Mouse (Mus musculus) kidney, embryonic 16.5 days (tissue): ENCODE results near the gene Btbd9. TPM values are rescaled to one million over a fixed set of nuclear protein-coding genes. Genes with fewer than 3 reads are reported as not detected.
A peak's percentile ranks its signal among the peaks of the same experiment; 100 is the strongest.

Experiments
- ATAC-seq: fragments of 200-750 bp; cut with Nextera tagmentation; 2 replicates; pipeline ENCODE4 v1.8.0; 2017; ENCODE audit warnings: moderate TSS enrichment; ENCODE audit not compliant: low FRiP score, low TSS enrichment
- H3K27ac ChIP-seq: fragments of 300-500 bp; sonication (generic); 2 replicates; pipeline ENCODE4 v1.5.1; 2014; ENCODE audit warnings: low read length
- H3K27me3 ChIP-seq: fragments of 300-500 bp; sonication (generic); 2 replicates; pipeline ENCODE4 v1.6.1; 2014; ENCODE audit warnings: low read length, control low read depth, mixed read lengths; ENCODE audit not compliant: insufficient read depth
- H3K36me3 ChIP-seq: fragments of 300-500 bp; sonication (generic); 2 replicates; pipeline ENCODE4 v1.6.1; 2014; ENCODE audit warnings: low read length, control low read depth, mixed read lengths; ENCODE audit not compliant: insufficient read depth
- H3K4me1 ChIP-seq: fragments of 300-500 bp; sonication (generic); 2 replicates; pipeline ENCODE4 v1.6.1; 2014; ENCODE audit warnings: low read length, control low read depth, mixed read lengths; ENCODE audit not compliant: insufficient read depth
- H3K4me2 ChIP-seq: fragments of 300-500 bp; sonication (generic); replicated peaks from 2 replicates; pipeline ENCODE4 v1.6.1; 2014; ENCODE audit warnings: low read depth, low read length
- H3K4me3 ChIP-seq: fragments of 300-500 bp; sonication (generic); 2 replicates; pipeline ENCODE4 v1.5.1; 2014; ENCODE audit warnings: mild to moderate bottlenecking, low read length
- H3K9ac ChIP-seq: fragments of 300-500 bp; sonication (generic); replicated peaks from 2 replicates; pipeline ENCODE4 v1.6.1; 2014; ENCODE audit warnings: low read length
- H3K9me3 ChIP-seq: fragments of 300-500 bp; sonication (generic); 2 replicates; pipeline ENCODE4 v1.6.1; 2016; ENCODE audit warnings: low read length, control low read depth
- WGBS: fragments of 180-500 bp; shearing (Covaris S2); extraction: QIAGEN DNeasy Blood & Tissue Kit; methylation state at CpG from one replicate; pipeline ENCODE4 v1.1.7; 2014; 5-methylcytosine and 5-hydroxymethylcytosine counted together
- polyA plus RNA-seq: library from polyadenylated mRNA; unstranded; fragments of >200 nt; fragmentation: Nextera tagmentation; extraction: Ambion mirVana; gene quantifications from 2 replicates; pipeline ENCODE4 v1.2.1, GENCODE M21; 2015

The Btbd9 gene
- polyA plus RNA-seq, 1 experiment from 2014 or later, result 58.3 TPM

GRCm38 (mm10) chr17:30236611-30237010 lies 339.7 kb downstream of the Btbd9 start:
- no peak overlapping the region for H3K9ac ChIP-seq
- no peaks in the 10 kb centered on the region for H3K36me3 ChIP-seq
- no peak overlapping the region for H3K4me2 ChIP-seq
- no peak overlapping the region for H3K4me3 ChIP-seq
- ATAC-seq, result no peak
- 64% methylated on average over 6 of the region's 6 CpGs for WGBS
- no peaks in the 10 kb centered on the region for H3K27me3 ChIP-seq
- no peaks in the 10 kb centered on the region for H3K9me3 ChIP-seq
- H3K27ac ChIP-seq, result no peak overlapping the region
- H3K4me1 ChIP-seq, result peaks cover 17% of the 10 kb centered on the region

DNA sequence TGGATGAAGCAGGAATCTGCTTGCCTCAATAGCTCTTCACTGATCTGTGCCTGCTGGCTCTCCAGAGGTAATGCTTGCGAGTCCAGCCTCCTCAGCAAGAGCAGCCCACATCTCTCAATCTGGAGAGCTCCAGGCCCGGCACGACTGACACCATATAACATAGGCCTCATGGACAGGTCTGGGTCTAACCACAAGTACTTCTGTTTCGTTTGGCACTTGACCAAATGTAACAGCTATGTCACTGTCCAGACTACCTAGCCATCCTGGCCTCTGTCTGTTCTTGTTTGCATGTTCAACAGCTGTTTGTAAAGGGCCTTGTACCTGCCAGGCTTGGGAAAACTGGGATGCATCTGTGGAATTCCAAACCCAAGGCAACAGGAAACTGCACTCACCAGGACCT lies 340.9 kb downstream of the Btbd9 start:
- Histone ChIP-seq H3K27me3 (no peaks in the 10 kb centered on the region), H3K4me3 (no peak overlapping the region), H3K9me3 (no peaks in the 10 kb centered on the region), H3K4me2 (no peak overlapping the region), H3K27ac (no peak overlapping the region), H3K9ac (no peak overlapping the region), H3K4me1 (peaks cover 27% of the 10 kb centered on the region), H3K36me3 (no peaks in the 10 kb centered on the region)
- no peak for ATAC-seq
- WGBS, result 46% methylated on average over 4 of the region's 4 CpGs

DNA sequence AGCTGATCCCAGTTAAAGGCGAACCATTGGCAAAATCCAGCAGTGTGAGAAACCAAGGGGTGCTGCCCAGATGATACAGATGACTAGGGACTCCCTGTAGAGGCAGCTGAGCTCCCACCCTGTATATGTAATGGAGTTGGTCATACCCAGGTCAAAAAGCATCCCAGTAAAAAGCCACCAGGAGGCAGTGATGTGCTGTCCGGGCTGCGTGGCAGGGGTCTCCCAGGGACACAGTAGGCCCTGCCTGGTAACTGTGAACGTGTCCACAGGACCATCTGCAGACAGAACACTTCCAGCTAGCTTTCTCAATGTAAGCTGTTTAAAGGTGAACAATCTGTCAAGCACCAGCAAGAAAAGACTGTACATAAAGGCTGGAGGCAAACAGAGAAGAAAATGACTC lies 343.6 kb downstream of the Btbd9 start:
- H3K9me3 ChIP-seq, result no peaks in the 10 kb centered on the region
- no peaks in the 10 kb centered on the region for H3K36me3 ChIP-seq
- no peak overlapping the region for H3K27ac ChIP-seq
- no peak overlapping the region for H3K4me2 ChIP-seq
- no peak overlapping the region for H3K9ac ChIP-seq
- no peak for ATAC-seq
- H3K27me3 ChIP-seq, result no peaks in the 10 kb centered on the region
- 68% methylated on average over 4 of the region's 4 CpGs for WGBS
- peaks cover 38% of the 10 kb centered on the region for H3K4me1 ChIP-seq
- H3K4me3 ChIP-seq, result no peak overlapping the region

DNA sequence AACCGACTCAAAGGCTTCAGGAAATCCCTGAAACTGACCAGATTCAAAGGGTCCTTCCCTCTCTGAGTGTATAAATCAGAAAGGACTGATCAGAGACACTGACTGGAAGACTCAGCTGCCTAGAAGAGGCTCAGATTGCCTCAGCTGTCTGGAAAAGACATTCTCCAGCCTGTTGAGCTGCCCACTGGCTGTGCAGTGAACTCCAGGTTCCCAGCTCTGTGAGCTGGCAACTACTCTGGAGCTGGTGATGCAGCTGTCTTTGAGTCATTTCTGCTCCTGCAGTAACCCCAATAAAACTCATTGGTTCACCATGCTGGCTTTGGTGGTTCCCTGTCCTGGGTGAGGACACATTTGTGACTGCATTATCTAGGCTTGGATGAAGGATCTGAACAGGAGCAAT lies 344.8 kb downstream of the Btbd9 start:
- WGBS, result 76% methylated on average over 1 of the region's 1 CpGs
- Histone ChIP-seq H3K9me3 (no peaks in the 10 kb centered on the region), H3K27ac (no peak overlapping the region), H3K27me3 (no peaks in the 10 kb centered on the region), H3K4me2 (no peak overlapping the region), H3K9ac (no peak overlapping the region), H3K36me3 (no peaks in the 10 kb centered on the region), H3K4me3 (no peak overlapping the region), H3K4me1 (peaks cover 34% of the 10 kb centered on the region)
- no peak for ATAC-seq

- no peaks in the 10 kb centered on the region for H3K36me3 ChIP-seq
- no peak overlapping the region for H3K9ac ChIP-seq
- H3K4me2 ChIP-seq, result no peak overlapping the region
- no peak overlapping the region for H3K4me3 ChIP-seq
- H3K4me1 ChIP-seq, result peaks cover 34% of the 10 kb centered on the region
- ATAC-seq, result peak; percentile 78
- no peak overlapping the region for H3K27ac ChIP-seq
- H3K27me3 ChIP-seq, result no peaks in the 10 kb centered on the region
- 49% methylated on average over 4 of the region's 4 CpGs for WGBS
- no peaks in the 10 kb centered on the region for H3K9me3 ChIP-seq
Observed at GRCm38 (mm10) chr17:30230428-30230827, 345.9 kb downstream of the Btbd9 start.

DNA sequence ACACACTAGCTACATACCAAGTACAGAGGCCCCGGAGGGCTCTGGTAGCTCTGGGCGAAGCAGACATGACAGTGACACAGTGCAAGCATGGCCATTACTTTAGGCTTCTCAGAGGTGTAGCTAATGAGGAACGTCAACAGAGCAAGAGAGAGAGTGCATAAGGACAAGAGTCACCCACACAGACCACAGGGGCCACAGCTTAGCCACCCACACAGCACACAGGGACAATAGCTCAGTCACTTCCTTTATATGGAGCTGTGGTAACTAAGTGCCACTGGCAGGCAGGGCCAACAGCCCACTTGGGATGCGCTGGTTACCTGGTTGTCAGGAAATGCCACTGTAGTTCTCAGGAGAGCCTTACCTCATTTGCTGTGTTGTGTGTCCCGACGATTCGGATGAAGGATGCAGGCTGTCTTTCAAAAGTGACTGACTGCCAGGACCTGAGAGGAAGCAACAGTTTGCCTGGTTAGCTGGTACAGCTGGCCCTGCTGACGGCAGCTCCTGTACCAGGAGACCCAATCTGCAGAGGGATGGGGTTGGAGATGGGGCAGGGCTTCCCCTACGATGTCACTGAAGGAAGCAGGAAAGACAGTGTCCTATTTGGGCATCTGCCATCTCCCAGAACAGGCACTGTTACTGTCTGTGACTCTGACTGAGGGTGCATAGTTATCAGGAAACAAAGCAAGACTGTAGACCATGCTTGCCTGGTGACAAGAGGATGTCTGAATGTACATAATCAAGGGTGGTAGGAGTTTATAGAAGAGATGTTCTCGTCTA lies 347.7 kb downstream of the Btbd9 start:
- H3K36me3 ChIP-seq, result no peaks in the 10 kb centered on the region
- 89% methylated on average over 10 of the region's 10 CpGs for WGBS
- H3K4me2 ChIP-seq, result no peak overlapping the region
- H3K4me3 ChIP-seq, result no peak overlapping the region
- no peak overlapping the region for H3K9ac ChIP-seq
- H3K27ac ChIP-seq, result no peak overlapping the region
- no peak for ATAC-seq
- H3K9me3 ChIP-seq, result no peaks in the 10 kb centered on the region
- H3K27me3 ChIP-seq, result no peaks in the 10 kb centered on the region
- peaks cover 29% of the 10 kb centered on the region for H3K4me1 ChIP-seq

- Histone ChIP-seq H3K9me3 (no peaks in the 10 kb centered on the region), H3K4me3 (no peak overlapping the region), H3K36me3 (no peaks in the 10 kb centered on the region), H3K4me1 (peaks cover 17% of the 10 kb centered on the region), H3K27ac (no peak overlapping the region), H3K4me2 (no peak overlapping the region), H3K9ac (no peak overlapping the region), H3K27me3 (no peaks in the 10 kb centered on the region)
- 0 out of 2 replicates have a peak, but pooled peaks have one; percentile 21 for ATAC-seq
- 61% methylated on average over 5 of the region's 5 CpGs for WGBS
Observed at GRCm38 (mm10) chr17:30225030-30225740, 351.1 kb downstream of the Btbd9 start.

GRCm38 (mm10) chr17:30222837-30223236 lies 353.5 kb downstream of the Btbd9 start:
- H3K4me3 ChIP-seq, result no peak overlapping the region
- H3K4me1 ChIP-seq, result 0 out of 2 replicates have a peak, but pooled peaks cover 8% of the 10 kb centered on the region
- no peaks in the 10 kb centered on the region; the same call in 1 of the 2 replicates for H3K36me3 ChIP-seq
- WGBS, result 47% methylated on average over 12 of the region's 12 CpGs
- no peak overlapping the region for H3K4me2 ChIP-seq
- no peak for ATAC-seq
- no peaks in the 10 kb centered on the region for H3K27me3 ChIP-seq
- no peak overlapping the region for H3K27ac ChIP-seq
- H3K9me3 ChIP-seq, result no peaks in the 10 kb centered on the region
- H3K9ac ChIP-seq, result no peak overlapping the region

- Histone ChIP-seq H3K4me2 (no peak overlapping the region), H3K4me1 (0 out of 2 replicates have a peak, but pooled peaks cover 8% of the 10 kb centered on the region), H3K9ac (no peak overlapping the region), H3K9me3 (no peaks in the 10 kb centered on the region), H3K27me3 (no peaks in the 10 kb centered on the region), H3K4me3 (no peak overlapping the region), H3K27ac (no peak overlapping the region), H3K36me3 (no peaks in the 10 kb centered on the region; the same call in 1 of the 2 replicates)
- 57% methylated on average over 11 of the region's 11 CpGs for WGBS
- no peak for ATAC-seq
Observed at GRCm38 (mm10) chr17:30222361-30222760, 353.9 kb downstream of the Btbd9 start.

GRCm38 (mm10) chr17:30221677-30222076 lies 354.6 kb downstream of the Btbd9 start:
- no peak overlapping the region for H3K4me2 ChIP-seq
- H3K4me3 ChIP-seq, result no peak overlapping the region
- H3K4me1 ChIP-seq, result 0 out of 2 replicates have a peak, but pooled peaks cover 8% of the 10 kb centered on the region
- whole genome bisulfite sequencing, result 58% methylated on average over 14 of the region's 14 CpGs
- no peak for ATAC-seq
- no peaks in the 10 kb centered on the region for H3K27me3 ChIP-seq
- H3K36me3 ChIP-seq, result no peaks in the 10 kb centered on the region; the same call in 1 of the 2 replicates
- no peak overlapping the region for H3K9ac ChIP-seq
- no peak overlapping the region for H3K27ac ChIP-seq
- H3K9me3 ChIP-seq, result no peaks in the 10 kb centered on the region
